In the genomic region with DNA sequence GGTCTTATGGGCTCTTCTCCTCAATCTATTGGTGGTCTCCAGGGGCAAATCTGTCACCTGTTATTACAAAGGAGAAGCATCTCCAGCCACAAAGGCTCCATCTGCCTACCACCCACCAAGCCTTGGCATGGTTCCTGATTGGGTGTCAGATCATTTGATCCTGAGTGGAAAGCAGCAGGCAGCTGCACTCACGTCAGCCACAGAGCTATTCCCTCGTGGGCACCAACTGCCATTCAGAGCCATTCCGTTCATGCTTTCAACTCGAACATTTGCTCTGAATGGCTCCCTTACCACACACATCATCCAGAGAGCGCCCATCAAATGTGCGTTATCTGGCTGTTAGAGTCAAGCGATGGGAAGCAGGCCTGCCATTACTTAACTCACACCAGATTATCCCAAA, we compare ENCODE assay signal across 11 mouse cellular contexts.
DNase-seq lines count a peak whose midpoint lies in the region.
"Had no signal": no experiment of that assay in that cellular context is flagged by ENCODE, and none has a peak within 500 bp of the region (broad histone marks: within the 10 kb centered on the region; RNA-seq: fewer than 3 reads in every experiment).

No protein-coding gene starts in this region.

- H3K4me3 ChIP-seq in heart, embryonic 10.5 days: no peak overlapping the region

- DNase-seq in heart, embryonic 10.5 days (ENCODE audit: low spot score): no peak
- DNase-seq in heart, adult 8-10 months (ENCODE audit: low spot score): no peak
- peak; percentile 72 for DNase-seq in brain, adult 2 months (ENCODE audit: low read depth, low spot score)
- DNase-seq in cerebellum, postnatal 25 days: peak; percentile 63 to 73
- DNase-seq in layer of hippocampus, postnatal 36 days: peak; percentile 43 to 53
- DNase-seq in kidney, postnatal 10 days: no peak
- no peak for DNase-seq in spleen, postnatal 10 days (ENCODE audit: low spot score in 2 of 2)
- DNase-seq in thymus, postnatal 14 days: no peak
- DNase-seq: gastrocnemius, postnatal 25 days; right cerebral cortex, postnatal 25 days; thymus, postnatal 4 days had no signal

- H3K36me3 ChIP-seq in heart, embryonic 10.5 days: no peaks in the 10 kb centered on the region

- 40% methylated on average over 7 of the region's 7 CpGs for WGBS in heart, embryonic 10.5 days

- no peaks in the 10 kb centered on the region for H3K27me3 ChIP-seq in heart, embryonic 10.5 days (ENCODE audit: insufficient read depth, poor library complexity, severe bottlenecking)

- peak overlapping the region; percentile 30; the same call in 1 of the 2 replicates for H3K27ac ChIP-seq in heart, embryonic 10.5 days

- no peaks in the 10 kb centered on the region for H3K9me3 ChIP-seq in heart, embryonic 10.5 days

- peaks cover 23% of the 10 kb centered on the region for H3K4me1 ChIP-seq in heart, embryonic 10.5 days

Comparison
In these comparisons a context has a peak if more than half of its experiments do, and no peak if none do; other contexts are left out.
1. DNase-seq: peak in brain, adult 2 months (single experiment), cerebellum, postnatal 25 days (2 of 2) and layer of hippocampus, postnatal 36 days (2 of 2); none in heart, embryonic 10.5 days (single experiment), heart, adult 8-10 months (single experiment), kidney, postnatal 10 days (single experiment), spleen, postnatal 10 days (0 of 2) and thymus, postnatal 14 days (single experiment).